Comparison of ENCODE assay signal across 1 mouse cellular context in the genomic region with DNA sequence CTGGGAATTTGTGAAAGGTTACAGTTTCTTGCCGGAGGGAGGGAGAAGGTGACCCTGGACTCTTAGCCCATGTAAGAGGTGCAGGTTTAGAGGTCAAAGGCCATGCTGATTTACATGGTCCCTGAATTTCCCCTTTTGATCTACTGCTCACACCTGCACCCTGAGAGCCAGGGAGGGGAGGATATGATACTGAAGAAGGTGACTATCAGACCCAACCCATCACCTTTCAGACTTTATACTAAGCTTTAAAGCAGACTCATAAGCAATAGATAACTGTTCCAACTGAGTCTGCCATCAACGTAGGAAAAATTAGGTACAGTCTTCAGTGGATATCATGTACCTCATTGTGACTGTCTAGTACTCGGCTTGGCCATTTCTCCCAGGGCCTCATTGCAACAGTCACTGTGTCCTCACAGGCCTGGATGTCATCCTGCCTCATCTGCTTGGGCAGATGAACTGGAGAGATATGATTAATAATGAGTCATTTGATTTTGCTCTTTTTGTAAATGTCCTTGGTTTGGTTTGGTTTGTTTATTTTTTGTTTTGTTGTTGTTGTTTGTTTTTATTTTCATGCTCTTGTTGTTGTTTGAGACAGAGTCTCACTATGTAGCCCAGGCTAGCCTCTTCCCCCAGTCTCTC.
TF ChIP-seq lines count a peak whose summit lies in the region.

No protein-coding gene starts in this region.

TF ChIP-seq in CH12.LX, 34 proteins besides CTCF, POLR2A, EP300 and RAD21:
- TF ChIP-seq TBP (conservative IDR thresholded peaks at IDR 0.05; ENCODE audit: low read depth, low read length) (0 out of 2 replicates have a peak, but pooled peaks have one; percentile 24), SIN3A (IDR thresholded peaks at IDR 0.05; ENCODE audit: low read length) (peak; percentile 53), MYC (IDR thresholded peaks at IDR 0.05; ENCODE audit: low read depth, low read length) (no peak), PAX5 (IDR thresholded peaks at IDR 0.05; ENCODE audit: low read length) (no peak), MAZ (IDR thresholded peaks at IDR 0.05; ENCODE audit: low read depth, low read length) (no peak), ETS1 (conservative IDR thresholded peaks at IDR 0.05; ENCODE audit: low read depth, low read length) (peak; percentile 40), TCF12 (IDR thresholded peaks at IDR 0.05; ENCODE audit: low read depth, low read length) (peak; percentile 70; the same call in 1 of the 2 replicates), IRF4 (IDR thresholded peaks at IDR 0.05; ENCODE audit: low read depth, low read length) (peak; percentile 36; the same call in 1 of the 2 replicates), ZKSCAN1 (IDR thresholded peaks at IDR 0.05; ENCODE audit: borderline replicate concordance, low read depth, low read length) (no peak), KAT2A (IDR thresholded peaks at IDR 0.05; ENCODE audit: insufficient replicate concordance, low read length) (no peak), MXI1 (IDR thresholded peaks at IDR 0.05; ENCODE audit: low read depth, low read length) (peak; percentile 65), E2F4 (IDR thresholded peaks at IDR 0.05; ENCODE audit: insufficient replicate concordance, low read depth, low read length) (no peak), MEF2A (IDR thresholded peaks at IDR 0.05; ENCODE audit: borderline replicate concordance, low read depth, low read length) (0 out of 2 replicates have a peak, but pooled peaks have one; percentile 16), NELFE (IDR thresholded peaks at IDR 0.05; ENCODE audit: low read depth, low read length) (no peak), RCOR1 (conservative IDR thresholded peaks at IDR 0.05; ENCODE audit: low read depth, low read length) (no peak), CHD2 (IDR thresholded peaks at IDR 0.05; ENCODE audit: low read length) (peak; percentile 44; the same call in 1 of the 2 replicates), BHLHE40 (IDR thresholded peaks at IDR 0.05; ENCODE audit: low read depth, low read length) (0 out of 2 replicates have a peak, but pooled peaks have one; percentile 25), ZMIZ1 (IDR thresholded peaks at IDR 0.05; ENCODE audit: low read depth, low read length) (no peak)
